Mouse (Mus musculus): ENCODE results near the gene Cxcr2.

DNA sequence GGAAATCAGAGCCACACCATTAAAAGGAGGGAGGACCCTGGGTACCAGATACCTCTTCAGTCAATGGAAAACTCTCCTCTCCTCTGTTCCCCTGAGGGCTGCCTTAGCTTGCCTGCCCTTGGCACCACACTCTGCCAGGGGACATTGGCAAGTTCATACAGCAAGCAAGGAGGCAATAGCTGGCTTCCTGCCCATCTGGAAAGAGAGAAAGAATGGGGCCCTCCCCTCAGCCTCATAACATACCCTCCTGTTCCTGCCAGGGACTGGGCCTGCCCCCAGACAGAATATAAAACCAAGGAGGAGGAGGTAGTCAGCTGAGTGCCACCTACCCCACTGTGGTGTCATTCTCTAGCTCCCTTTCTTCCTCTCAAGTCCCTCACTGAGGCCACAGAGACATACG, 34.7 kb upstream of the Cxcr2 start:
- TF ChIP-seq EP300 (IDR thresholded peaks at IDR 0.05; ENCODE audit: insufficient read depth, low read depth, low read length), result no peak
- no peak for TF ChIP-seq CTCF (IDR thresholded peaks at IDR 0.05)

Measured in heart, adult 2 months (tissue).